Mouse (Mus musculus): ENCODE results near the gene Tmub2. TPM values are rescaled to one million over a fixed set of nuclear protein-coding genes. Genes with fewer than 3 reads are reported as not detected.

Tmub2 gene
- 20.3 and 22.6 TPM in 2 replicates for polyA plus RNA-seq (2012; rRNA removed)

GRCm38 (mm10) chr11:102284501-102285094 is at the start of gene Tmub2:
Tmub2 (plus strand) TSS chr11:102284931.

GRCm38 (mm10) chr11:102248630-102249230 is 36.0 kb upstream of the Tmub2 start, which contains the start of gene BC030867:
BC030867 (plus strand) TSS chr11:102248882.

GRCm38 (mm10) chr11:102268520-102269244 is 16.0 kb upstream of the Tmub2 start, which contains the start of gene Asb16:
Asb16 (plus strand) TSS chr11:102268743.

GRCm38 (mm10) chr11:102296491-102297472 is 12.1 kb downstream of the Tmub2 start, which contains the start of gene Atxn7l3:
Atxn7l3 (minus strand) TSS chr11:102296631.

GRCm38 (mm10) chr11:102319410-102319792 is 34.7 kb downstream of the Tmub2 start, which contains the start of gene Ubtf:
Ubtf (minus strand) TSS chr11:102319742.

Other genes with a start within 250 kb of the Tmub2 start
- 8.6 and 13.4 TPM in 2 replicates for gene Cd300lg, start 243.4 kb upstream of the Tmub2 start, polyA plus RNA-seq (2012; rRNA removed)
- 5.3 and 5.5 TPM in 2 replicates for gene Mpp2, start 196.4 kb upstream of the Tmub2 start, polyA plus RNA-seq (2012; rRNA removed)
- 1.8 and 2.7 TPM in 2 replicates for gene Ppy, start 183.6 kb upstream of the Tmub2 start, polyA plus RNA-seq (2012; rRNA removed)
- 111 and 118 TPM in 2 replicates for gene Pyy, start 177.1 kb upstream of the Tmub2 start, polyA plus RNA-seq (2012; rRNA removed)
- gene Nags, start 139.4 kb upstream of the Tmub2 start, polyA plus RNA-seq (2012; rRNA removed): 0.04 and 0.10 TPM in 2 replicates
- 10.9 and 13.8 TPM in 2 replicates for gene Tmem101, start 128.5 kb upstream of the Tmub2 start, polyA plus RNA-seq (2012; rRNA removed)
- gene Lsm12, start 99.6 kb upstream of the Tmub2 start, polyA plus RNA-seq (2012; rRNA removed): 13.8 and 14.1 TPM in 2 replicates
- gene G6pc3, start 95.3 kb upstream of the Tmub2 start, polyA plus RNA-seq (2012; rRNA removed): 52.2 and 57.6 TPM in 2 replicates
- 70.4 and 80.7 TPM in 2 replicates for gene Hdac5, start 54.8 kb upstream of the Tmub2 start, polyA plus RNA-seq (2012; rRNA removed)
- gene BC030867, start 36.0 kb upstream of the Tmub2 start, polyA plus RNA-seq (2012; rRNA removed): 1.4 and 2.3 TPM in 2 replicates
- gene Asb16, start 16.2 kb upstream of the Tmub2 start, polyA plus RNA-seq (2012; rRNA removed): 0.96 and 1.2 TPM in 2 replicates
- 19.6 and 21.3 TPM in 2 replicates for gene Atxn7l3, start 11.7 kb downstream of the Tmub2 start, polyA plus RNA-seq (2012; rRNA removed)
- 9.5 and 10.8 TPM in 2 replicates for gene Ubtf, start 34.8 kb downstream of the Tmub2 start, polyA plus RNA-seq (2012; rRNA removed)
- 0.03 TPM in 1 of 2 replicates, not detected in the other for gene Slc4a1, start 81.3 kb downstream of the Tmub2 start, polyA plus RNA-seq (2012; rRNA removed)
- 4.0 and 6.2 TPM in 2 replicates for gene Rundc3a, start 108.5 kb downstream of the Tmub2 start, polyA plus RNA-seq (2012; rRNA removed)
- 308 and 460 TPM in 2 replicates for gene Slc25a39, start 123.0 kb downstream of the Tmub2 start, polyA plus RNA-seq (2012; rRNA removed)
- gene Grn, start 145.4 kb downstream of the Tmub2 start, polyA plus RNA-seq (2012; rRNA removed): 97.0 and 100.0 TPM in 2 replicates
- 8.8 and 13.8 TPM in 2 replicates for gene Fam171a2, start 162.8 kb downstream of the Tmub2 start, polyA plus RNA-seq (2012; rRNA removed)
- 3.3 and 5.0 TPM in 2 replicates for gene Itga2b, start 185.2 kb downstream of the Tmub2 start, polyA plus RNA-seq (2012; rRNA removed)

Data from stomach, adult 2 months (tissue).